Mouse (Mus musculus) forebrain, postnatal 0 days (tissue): ENCODE results near the gene Cd5. TPM values are rescaled to one million over a fixed set of nuclear protein-coding genes. Genes with fewer than 3 reads are reported as not detected.

Experiments
- ATAC-seq: fragments of 200-750 bp; cut with Nextera tagmentation; 2 replicates; pipeline ENCODE4 v1.8.0; 2017; ENCODE audit warnings: mild to moderate bottlenecking, moderate library complexity
- DNase-seq: peaks from one replicate; pipeline ENCODE4 v3.0.0-alpha.2; 2015
- H3K27ac ChIP-seq: fragments of 300-500 bp; sonication (generic); 2 replicates; pipeline ENCODE4 v1.5.1; 2014; ENCODE audit warnings: low read depth, mild to moderate bottlenecking, antibody characterized with exemption, low read length, moderate library complexity, mixed read lengths
- H3K27me3 ChIP-seq: fragments of 300-500 bp; sonication (generic); 2 replicates; pipeline ENCODE4 v1.6.1; 2014; ENCODE audit warnings: mild to moderate bottlenecking, low read length, mixed read lengths; ENCODE audit not compliant: insufficient read depth
- H3K36me3 ChIP-seq: fragments of 300-500 bp; sonication (generic); 2 replicates; pipeline ENCODE4 v1.6.1; 2014; ENCODE audit warnings: mild to moderate bottlenecking, moderate library complexity; ENCODE audit not compliant: insufficient read depth
- H3K4me1 ChIP-seq: fragments of 300-500 bp; sonication (generic); 2 replicates; pipeline ENCODE4 v1.6.1; 2014; ENCODE audit warnings: antibody characterized with exemption; ENCODE audit not compliant: insufficient read depth
- H3K4me2 ChIP-seq: fragments of 300-500 bp; sonication (generic); 2 replicates; pipeline ENCODE4 v1.6.1; 2014; ENCODE audit warnings: low read depth, mild to moderate bottlenecking, moderate library complexity
- H3K4me3 ChIP-seq: fragments of 300-500 bp; sonication (generic); 2 replicates; pipeline ENCODE4 v1.5.1; 2014; ENCODE audit warnings: low read depth, low read length, mixed read lengths
- H3K9ac ChIP-seq: fragments of 300-500 bp; sonication (generic); 2 replicates; pipeline ENCODE4 v1.6.1; 2014; ENCODE audit warnings: mild to moderate bottlenecking
- H3K9me3 ChIP-seq: fragments of 300-500 bp; sonication (generic); 2 replicates; pipeline ENCODE4 v1.6.1; 2016; ENCODE audit warnings: low read length
- CTCF ChIP-seq: sonication (generic); IDR thresholded peaks from 2 replicates; pipeline ENCODE4 v1.5.1; 2016; ENCODE audit warnings: antibody characterized with exemption, control low read depth, low read depth
- WGBS: fragments of 180-500 bp; shearing (Covaris S2); extraction: QIAGEN DNeasy Blood & Tissue Kit; methylation state at CpG from one replicate; pipeline ENCODE4 v1.1.7; 2014; 5-methylcytosine and 5-hydroxymethylcytosine counted together
- polyA plus RNA-seq: library from polyadenylated mRNA; unstranded; fragments of >200 nt; fragmentation: Nextera tagmentation; extraction: Ambion mirVana; gene quantifications from 2 replicates; pipeline ENCODE4 v1.2.1, GENCODE M21; 2015
- total RNA-seq: library from RNA; depleted of rRNA; stranded (reverse); fragments of >200 nt; gene quantifications from 2 replicates; pipeline ENCODE4 v1.2.3, GENCODE M21; 2014

Gene Cd5
- total and polyA plus RNA-seq, 2 experiments from 2014 or later, result 0.10 to 0.52 TPM

- Histone ChIP-seq H3K36me3 (peaks cover 51% of the 10 kb centered on the region), H3K9me3 (no peaks in the 10 kb centered on the region), H3K4me3 (no peak overlapping the region), H3K9ac (no peak overlapping the region), H3K27me3 (no peaks in the 10 kb centered on the region), H3K27ac (no peak overlapping the region), H3K4me2 (no peak overlapping the region), H3K4me1 (peaks cover 6% of the 10 kb centered on the region; the same call in 1 of the 2 replicates)
- DNase-seq, result no peak
- TF ChIP-seq CTCF, result no peak
- no peak for ATAC-seq
- WGBS, result 93% methylated on average over 7 of the region's 7 CpGs
Observed at GRCm38 (mm10) chr19:10712194-10712593, 26.6 kb downstream of the Cd5 start.

- 0 out of 2 replicates have a peak overlapping the region, but pooled peaks have one; percentile 10 for H3K9ac ChIP-seq
- H3K27me3 ChIP-seq, result no peaks in the 10 kb centered on the region
- WGBS, result 83% methylated on average over 4 of the region's 4 CpGs
- TF ChIP-seq CTCF, result no peak
- H3K4me3 ChIP-seq, result no peak overlapping the region
- no peaks in the 10 kb centered on the region for H3K9me3 ChIP-seq
- peaks cover 6% of the 10 kb centered on the region; the same call in 1 of the 2 replicates for H3K4me1 ChIP-seq
- H3K27ac ChIP-seq, result 0 out of 2 replicates have a peak overlapping the region, but pooled peaks have one; percentile 40
- H3K4me2 ChIP-seq, result no peak overlapping the region
- no peak for DNase-seq
- ATAC-seq, result no peak
- H3K36me3 ChIP-seq, result peaks cover 58% of the 10 kb centered on the region
Observed at GRCm38 (mm10) chr19:10710751-10711150, 28.1 kb downstream of the Cd5 start.

- H3K4me2 ChIP-seq, result no peak overlapping the region
- no peaks in the 10 kb centered on the region for H3K27me3 ChIP-seq
- DNase-seq, result peak; percentile 81
- WGBS, result 39% methylated on average over 9 of the region's 9 CpGs
- peaks cover 6% of the 10 kb centered on the region; the same call in 1 of the 2 replicates for H3K4me1 ChIP-seq
- H3K4me3 ChIP-seq, result no peak overlapping the region
- TF ChIP-seq CTCF, result peak; percentile 68
- no peaks in the 10 kb centered on the region for H3K9me3 ChIP-seq
- H3K27ac ChIP-seq, result peak overlapping the region; percentile 90
- H3K9ac ChIP-seq, result no peak overlapping the region
- H3K36me3 ChIP-seq, result peaks cover 58% of the 10 kb centered on the region
- ATAC-seq, result peak; percentile 40
Observed at GRCm38 (mm10) chr19:10710088-10710511, 28.7 kb downstream of the Cd5 start.

- Histone ChIP-seq H3K4me1 (peaks cover 6% of the 10 kb centered on the region; the same call in 1 of the 2 replicates), H3K4me2 (no peak overlapping the region), H3K27ac (peak overlapping the region; percentile 90), H3K36me3 (peaks cover 58% of the 10 kb centered on the region), H3K4me3 (no peak overlapping the region), H3K9me3 (no peaks in the 10 kb centered on the region), H3K27me3 (no peaks in the 10 kb centered on the region), H3K9ac (peak overlapping the region; percentile 25)
- 9% methylated on average over 8 of the region's 8 CpGs for WGBS
- peak; percentile 97 for TF ChIP-seq CTCF
- DNase-seq (peak; percentile 97), ATAC-seq (peak; percentile 91)
Observed at GRCm38 (mm10) chr19:10709360-10710087, 29.3 kb downstream of the Cd5 start.

- peaks cover 54% of the 10 kb centered on the region for H3K36me3 ChIP-seq
- DNase-seq (no peak), ATAC-seq (no peak)
- TF ChIP-seq CTCF, result no peak
- no peak overlapping the region for H3K4me3 ChIP-seq
- H3K27me3 ChIP-seq, result no peaks in the 10 kb centered on the region
- WGBS, result 35% methylated on average over 6 of the region's 6 CpGs
- H3K9ac ChIP-seq, result peak overlapping the region; percentile 25; the same call in 1 of the 2 replicates
- H3K9me3 ChIP-seq, result no peaks in the 10 kb centered on the region
- H3K27ac ChIP-seq, result peak overlapping the region; percentile 90
- H3K4me1 ChIP-seq, result peaks cover 6% of the 10 kb centered on the region; the same call in 1 of the 2 replicates
- H3K4me2 ChIP-seq, result no peak overlapping the region
Observed at GRCm38 (mm10) chr19:10708900-10709299, 29.9 kb downstream of the Cd5 start.

- peaks cover 6% of the 10 kb centered on the region; the same call in 1 of the 2 replicates for H3K4me1 ChIP-seq
- DNase-seq (no peak), ATAC-seq (no peak)
- no peak overlapping the region for H3K4me2 ChIP-seq
- peaks cover 44% of the 10 kb centered on the region for H3K36me3 ChIP-seq
- H3K27me3 ChIP-seq, result no peaks in the 10 kb centered on the region
- 86% methylated on average over 1 of the region's 1 CpGs for WGBS
- H3K4me3 ChIP-seq, result no peak overlapping the region
- no peak overlapping the region for H3K9ac ChIP-seq
- H3K27ac ChIP-seq, result no peak overlapping the region
- H3K9me3 ChIP-seq, result no peaks in the 10 kb centered on the region
- TF ChIP-seq CTCF, result no peak
Observed at GRCm38 (mm10) chr19:10707881-10708280, 30.9 kb downstream of the Cd5 start.
